Mouse (Mus musculus) heart, postnatal 36 days (tissue): ENCODE measurements at regions not wholly inside any gene's neighbourhood (a gene's known extent, or its start where the extent isn't known, plus 50 kb on each side); places are given as distances from the start of the nearest gene placed in this dataset.

Source experiments
- DNase-seq, 2 experiments: peaks; one replicate each; pipeline ENCODE4 v3.0.0; 2021 to 2022
- intact Hi-C: fragments of 180-260 bp; cut with DNase I; formaldehyde crosslinking; loops from one replicate; pipeline ENCODE4 v1.15.1; 2025

- no peak for DNase-seq
- intact Hi-C loops, result no loop called here
Observed at GRCm38 (mm10) chr13:60123964-60124363, 53.2 kb downstream of the Gas1 start.

GRCm38 (mm10) chr13:60123174-60123587 lies 54.0 kb downstream of the Gas1 start:
- intact Hi-C loops, result no loop called here
- no peak for DNase-seq

- intact Hi-C loops, result no loop called here
- no peak for DNase-seq
Observed at GRCm38 (mm10) chr13:60122341-60123173, 54.6 kb downstream of the Gas1 start.

GRCm38 (mm10) chr13:60111465-60111864 lies 65.7 kb downstream of the Gas1 start:
- intact Hi-C loops, result no loop called here

GRCm38 (mm10) chr13:60110079-60110846 lies 66.9 kb downstream of the Gas1 start:
- peak; percentile 23 to 31 for DNase-seq
- intact Hi-C loops, result no loop called here

More at GRCm38 (mm10) chr13:60111465-60111864, 65.7 kb downstream of the Gas1 start:
- no peak for DNase-seq

- intact Hi-C loops, result no loop called here
- no peak for DNase-seq
Observed at GRCm38 (mm10) chr13:60105286-60105685, 71.9 kb downstream of the Gas1 start.

- no peak for DNase-seq
- intact Hi-C loops, result no loop called here
Observed at GRCm38 (mm10) chr13:60101651-60102050, 75.5 kb downstream of the Gas1 start.

- intact Hi-C loops, result no loop called here
- no peak for DNase-seq
Observed at GRCm38 (mm10) chr13:60100130-60101112, 76.7 kb downstream of the Gas1 start.

- DNase-seq, result no peak
- intact Hi-C loops, result no loop called here
Observed at GRCm38 (mm10) chr13:60099469-60100129, 77.6 kb downstream of the Gas1 start.

- intact Hi-C loops, result no loop called here
- DNase-seq, result no peak
Observed at GRCm38 (mm10) chr13:60098394-60098793, 78.8 kb downstream of the Gas1 start.

- no peak for DNase-seq
Observed at GRCm38 (mm10) chr13:60097776-60098175, 79.4 kb downstream of the Gas1 start.

GRCm38 (mm10) chr13:60086657-60087056 lies 90.5 kb downstream of the Gas1 start:
- intact Hi-C loops, result loop anchor here (5.0 kb wide), 1 partner anchor 86 kb away; no protein-coding TSS in a partner anchor

More at GRCm38 (mm10) chr13:60097776-60098175, 79.4 kb downstream of the Gas1 start:
- intact Hi-C loops, result no loop called here

GRCm38 (mm10) chr13:60084975-60085374 lies 92.2 kb downstream of the Gas1 start:
- intact Hi-C loops, result loop anchor here (5.0 kb wide), 1 partner anchor 87 kb away; no protein-coding TSS in a partner anchor
- no peak for DNase-seq

More at GRCm38 (mm10) chr13:60086657-60087056, 90.5 kb downstream of the Gas1 start:
- peak; percentile 36 to 39 for DNase-seq

- intact Hi-C loops, result no loop called here
- no peak for DNase-seq
Observed at GRCm38 (mm10) chr13:60084290-60084689, 92.9 kb downstream of the Gas1 start.

- DNase-seq, result no peak
- intact Hi-C loops, result no loop called here
Observed at GRCm38 (mm10) chr13:60080113-60080512, 97.1 kb downstream of the Gas1 start.

- intact Hi-C loops, result loop anchor here (5.0 kb wide), 1 partner anchor 61 kb away; no protein-coding TSS in a partner anchor
Observed at GRCm38 (mm10) chr13:60078331-60079050, 98.7 kb downstream of the Gas1 start.

GRCm38 (mm10) chr13:60076147-60076800 lies 100.9 kb downstream of the Gas1 start:
- intact Hi-C loops, result loop anchor here (5.0 kb wide), 1 partner anchor 59 kb away; no protein-coding TSS in a partner anchor
- no peak for DNase-seq

More at GRCm38 (mm10) chr13:60078331-60079050, 98.7 kb downstream of the Gas1 start:
- DNase-seq, result peak; percentile 48 to 52

GRCm38 (mm10) chr13:60071595-60071994 lies 105.6 kb downstream of the Gas1 start:
- DNase-seq, result peak; percentile 49 to 62
- intact Hi-C loops, result no loop called here
